In genomic region chr6:128854024-128854820, GRCm38 (mm10) we compare ENCODE assay signal across 10 mouse cellular contexts. TPM values are rescaled to one million over a fixed set of nuclear protein-coding genes. Genes with fewer than 3 reads are reported as not detected.
DNase-seq lines count a peak whose midpoint lies in the region; ATAC-seq and TF ChIP-seq lines count a peak whose summit lies in the region.
"Had no signal": no experiment of that assay in that cellular context is flagged by ENCODE, and none has a peak within 500 bp of the region (broad histone marks: within the 10 kb centered on the region; RNA-seq: fewer than 3 reads in every experiment).

No protein-coding gene starts in this region.

- no peaks in the 10 kb centered on the region for H3K36me3 ChIP-seq in ES-E14 (ENCODE audit: control insufficient read depth, insufficient read depth, low read length, poor library complexity, severe bottlenecking)
- no peaks in the 10 kb centered on the region for H3K36me3 ChIP-seq in forebrain, embryonic 13.5 days (ENCODE audit: poor library complexity, severe bottlenecking)
- H3K36me3 ChIP-seq: stomach, embryonic 15.5 days had no signal

- no peaks in the 10 kb centered on the region for H3K27me3 ChIP-seq in forebrain, embryonic 13.5 days
- H3K27me3 ChIP-seq: stomach, embryonic 15.5 days had no signal

- H3K27ac ChIP-seq in ES-E14 (ENCODE audit: insufficient read depth, low read depth, low read length, poor library complexity, severe bottlenecking), result no peak overlapping the region
- no peak overlapping the region for H3K27ac ChIP-seq in forebrain, embryonic 13.5 days
- H3K27ac ChIP-seq: stomach, embryonic 15.5 days had no signal

- 47% methylated on average over 12 of the region's 12 CpGs for WGBS in forebrain, embryonic 13.5 days

- in situ Hi-C loops in ES-E14 (cut with MboI; ENCODE audit: low sequenced_read_pairs in 2 of 2, unreplicated experiment in 2 of 2), result loop anchor here (5.0 to 10.0 kb wide), 3 partner anchors 391 to 511 kb away; no protein-coding TSS in a partner anchor

- DNase-seq in ES-E14 (ENCODE audit: low read depth, low spot score), result peak; percentile 69
- DNase-seq in c-Kit-positive CD71-positive TER-119-negative erythroid progenitor cells, embryonic 14.5 days (ENCODE audit: low read depth), result peak; percentile 34
- peak; percentile 70 for DNase-seq in layer of hippocampus, adult 11-12 months (ENCODE audit: low spot score)
- peak; percentile 79 for DNase-seq in lung, postnatal 10 days
- peak; percentile 61 for DNase-seq in ovary, postnatal 14 days (ENCODE audit: low spot score)
- peak; percentile 71 to 72 for DNase-seq in urinary bladder, postnatal 36 days (ENCODE audit: low spot score in 2 of 2)

- peak; percentile 74 for ATAC-seq in forebrain, embryonic 13.5 days
- ATAC-seq in hematopoietic stem cell, adult 5-6 weeks (replicated peaks in 1 of 2; ENCODE audit: insufficient read depth in 1 of 2, low FRiP score in 2 of 2, low TSS enrichment in 1 of 2, low read depth in 1 of 2, poor library complexity in 2 of 2, severe bottlenecking in 2 of 2), result peak; percentile 29 to 66

- H3K9me3 ChIP-seq in ES-E14 (ENCODE audit: control insufficient read depth, insufficient read depth, low read depth, low read length), result no peaks in the 10 kb centered on the region
- no peaks in the 10 kb centered on the region for H3K9me3 ChIP-seq in forebrain, embryonic 13.5 days (replicated peaks)
- H3K9me3 ChIP-seq: stomach, embryonic 15.5 days had no signal

- peak overlapping the region; percentile 12; the same call in 1 of the 2 replicates for H3K4me2 ChIP-seq in forebrain, embryonic 13.5 days
- H3K4me2 ChIP-seq: stomach, embryonic 15.5 days had no signal

- H3K4me3 ChIP-seq in ES-E14 (ENCODE audit: insufficient read depth in 1 of 2, low read depth in 1 of 2, low read length in 2 of 2, poor library complexity in 1 of 2, severe bottlenecking in 1 of 2), result no peak overlapping the region
- H3K4me3 ChIP-seq in forebrain, embryonic 13.5 days, result no peak overlapping the region
- H3K4me3 ChIP-seq: stomach, embryonic 15.5 days had no signal

- no peak overlapping the region for H3K9ac ChIP-seq in ES-E14 (ENCODE audit: insufficient read depth, low read depth, low read length, poor library complexity, severe bottlenecking)
- H3K9ac ChIP-seq in forebrain, embryonic 13.5 days, result no peak overlapping the region
- H3K9ac ChIP-seq: stomach, embryonic 15.5 days had no signal

- H3K4me1 ChIP-seq in ES-E14 (ENCODE audit: control insufficient read depth in 2 of 2, insufficient read depth in 2 of 2, low read length in 2 of 2, poor library complexity in 1 of 2), result peaks cover 0 to 4% of the 10 kb centered on the region in 2 experiments; a peak in 1 of 4 replicates
- H3K4me1 ChIP-seq in forebrain, embryonic 13.5 days, result no peaks in the 10 kb centered on the region
- H3K4me1 ChIP-seq: stomach, embryonic 15.5 days had no signal

TF ChIP-seq in ES-E14, 5 proteins besides CTCF, POLR2A, EP300 and RAD21:
- TF ChIP-seq MAFK (IDR thresholded peaks at IDR 0.05; ENCODE audit: insufficient read depth, low read depth, low read length), result no peak
- peak; percentile 90; the same call in 1 of the 2 replicates for TF ChIP-seq ZC3H11A (IDR thresholded peaks at IDR 0.05; ENCODE audit: borderline replicate concordance, low read depth, low read length)

RNA-seq across cellular contexts. Expression of gene Klrb1b, which starts 28.1 kb away (rescaled TPM):
- not detected in 2 replicates for total RNA-seq in ES-E14 (2012; rRNA removed)
- polyA plus RNA-seq in forebrain, embryonic 13.5 days (2015; fragmentation: Nextera tagmentation; extraction: Ambion mirVana), result not detected in 2 replicates
- total RNA-seq in hematopoietic stem cell, adult 5-6 weeks (2017), result 0.20 and 1.1 TPM in 2 replicates
- total RNA-seq: gastrocnemius, adult 8-10 months had no signal

RNA-seq across cellular contexts. Expression of gene Gm44511, which starts 28.1 kb away (rescaled TPM):
- not detected in 2 replicates for total RNA-seq in ES-E14 (2012; rRNA removed)
- not detected in 2 replicates for polyA plus RNA-seq in forebrain, embryonic 13.5 days (2015; fragmentation: Nextera tagmentation; extraction: Ambion mirVana)
- 1.1 TPM in 1 of 2 replicates, not detected in the other for total RNA-seq in hematopoietic stem cell, adult 5-6 weeks (2017)
- polyA plus RNA-seq: stomach, embryonic 15.5 days had no signal

RNA-seq across cellular contexts. Expression of gene Clec2i, which starts 33.2 kb away (rescaled TPM):
- 0.16 and 0.18 TPM in 2 replicates for total RNA-seq in ES-E14 (2012; rRNA removed)
- polyA plus RNA-seq in forebrain, embryonic 13.5 days (2015; fragmentation: Nextera tagmentation; extraction: Ambion mirVana), result not detected in 2 replicates
- total RNA-seq in hematopoietic stem cell, adult 5-6 weeks (2017), result 17.0 and 22.4 TPM in 2 replicates
- total RNA-seq: gastrocnemius, adult 8-10 months had no signal

RNA-seq across cellular contexts. Expression of gene BC035044, which starts 36.7 kb away (rescaled TPM):
- total RNA-seq in ES-E14 (2012; rRNA removed), result not detected in 2 replicates
- polyA plus RNA-seq in forebrain, embryonic 13.5 days (2015; fragmentation: Nextera tagmentation; extraction: Ambion mirVana), result 0.17 and 0.29 TPM in 2 replicates
- total RNA-seq in hematopoietic stem cell, adult 5-6 weeks (2017), result 109 and 150 TPM in 2 replicates
- total RNA-seq: gastrocnemius, adult 8-10 months had no signal

Comparison
In these comparisons a context has a peak if more than half of its experiments do, and no peak if none do; other contexts are left out.
1. RNA of gene Clec2i, which starts 33.2 kb away (total RNA-seq): 17.0 to 22.4 TPM in hematopoietic stem cell, adult 5-6 weeks; 0.16 to 0.18 TPM in ES-E14; every median in the first group is over 10 times any median in the second.
2. Peak in every context shown above with its lines, with median percentiles within 50 percentile points of each other: DNase-seq.